Comparison of ENCODE assay signal across 18 mouse cellular contexts in genomic region chr4:12791786-12792674, GRCm38 (mm10).
DNase-seq lines count a peak whose midpoint lies in the region; ATAC-seq and TF ChIP-seq lines count a peak whose summit lies in the region.
"Had no signal": no experiment of that assay in that cellular context is flagged by ENCODE, and none has a peak within 500 bp of the region (broad histone marks: within the 10 kb centered on the region; RNA-seq: fewer than 3 reads in every experiment).

No protein-coding gene starts in this region.

- peak; percentile 82 for ATAC-seq in frontal cortex, adult (ENCODE audit: low TSS enrichment)
- ATAC-seq in forebrain, embryonic 14.5 days, result peak; percentile 61
- peak; percentile 70 for ATAC-seq in hindbrain, postnatal 0 days
- ATAC-seq in neural tube, embryonic 14.5 days (ENCODE audit: low read depth), result peak; percentile 79; the same call in 1 of the 2 replicates
- ATAC-seq: inflammation-experienced regulatory T-cells, adult 6 months; liver, postnatal 0 days had no signal

- H3K4me3 ChIP-seq in forebrain, embryonic 14.5 days (ENCODE audit: low read depth, low read length), result no peak overlapping the region
- no peak overlapping the region for H3K4me3 ChIP-seq in hindbrain, postnatal 0 days (ENCODE audit: low read length)
- no peak overlapping the region for H3K4me3 ChIP-seq in neural tube, embryonic 14.5 days (ENCODE audit: low read depth, low read length)
- H3K4me3 ChIP-seq: erythroblast, embryonic 14.5 days; heart, embryonic 15.5 days; limb, embryonic 12.5 days had no signal

- no peaks in the 10 kb centered on the region for H3K9me3 ChIP-seq in forebrain, embryonic 14.5 days (replicated peaks; ENCODE audit: control insufficient read depth, low read length)
- H3K9me3 ChIP-seq in hindbrain, postnatal 0 days (ENCODE audit: low read length), result no peaks in the 10 kb centered on the region
- no peaks in the 10 kb centered on the region for H3K9me3 ChIP-seq in neural tube, embryonic 14.5 days (ENCODE audit: control insufficient read depth, low read length)
- H3K9me3 ChIP-seq: heart, embryonic 15.5 days; limb, embryonic 12.5 days had no signal

- H3K9ac ChIP-seq in forebrain, embryonic 14.5 days (ENCODE audit: low read length), result no peak overlapping the region
- H3K9ac ChIP-seq in hindbrain, postnatal 0 days (replicated peaks; ENCODE audit: low read length), result no peak overlapping the region
- 0 out of 2 replicates have a peak overlapping the region, but pooled peaks have one; percentile 12 for H3K9ac ChIP-seq in neural tube, embryonic 14.5 days (replicated peaks; ENCODE audit: low read depth, low read length)
- H3K9ac ChIP-seq: heart, embryonic 15.5 days; limb, embryonic 12.5 days; liver, postnatal 0 days had no signal

- peak overlapping the region; percentile 29; the same call in 1 of the 2 replicates for H3K4me2 ChIP-seq in forebrain, embryonic 14.5 days (ENCODE audit: low read length)
- peak overlapping the region; percentile 39 for H3K4me2 ChIP-seq in hindbrain, postnatal 0 days (ENCODE audit: low read depth, low read length)
- H3K4me2 ChIP-seq in neural tube, embryonic 14.5 days (ENCODE audit: low read depth, low read length), result no peak overlapping the region
- H3K4me2 ChIP-seq: heart, embryonic 15.5 days; limb, embryonic 12.5 days had no signal

- no peaks in the 10 kb centered on the region for H3K36me3 ChIP-seq in forebrain, embryonic 14.5 days (ENCODE audit: control insufficient read depth, insufficient read depth, low read length)
- no peaks in the 10 kb centered on the region for H3K36me3 ChIP-seq in hindbrain, postnatal 0 days (ENCODE audit: insufficient read depth, low read length)
- H3K36me3 ChIP-seq in neural tube, embryonic 14.5 days (ENCODE audit: control insufficient read depth, insufficient read depth, low read length), result no peaks in the 10 kb centered on the region
- H3K36me3 ChIP-seq: heart, embryonic 15.5 days; limb, embryonic 12.5 days had no signal

- TF ChIP-seq CTCF in hindbrain, postnatal 0 days (IDR thresholded peaks at IDR 0.05; ENCODE audit: low read depth), result no peak

- H3K4me1 ChIP-seq in forebrain, embryonic 14.5 days (ENCODE audit: control insufficient read depth, insufficient read depth, low read length), result peaks cover 9% of the 10 kb centered on the region
- H3K4me1 ChIP-seq in hindbrain, postnatal 0 days (ENCODE audit: insufficient read depth, low read length), result peaks cover 7% of the 10 kb centered on the region; the same call in 1 of the 2 replicates
- peaks cover 10% of the 10 kb centered on the region for H3K4me1 ChIP-seq in neural tube, embryonic 14.5 days (ENCODE audit: control insufficient read depth, insufficient read depth, low read length)
- H3K4me1 ChIP-seq: heart, embryonic 15.5 days had no signal

- no peaks in the 10 kb centered on the region for H3K27me3 ChIP-seq in forebrain, embryonic 14.5 days (replicated peaks; ENCODE audit: control insufficient read depth, insufficient read depth, low read length)
- no peaks in the 10 kb centered on the region for H3K27me3 ChIP-seq in hindbrain, postnatal 0 days (ENCODE audit: insufficient read depth, low read length)
- H3K27me3 ChIP-seq in neural tube, embryonic 14.5 days (ENCODE audit: control insufficient read depth, insufficient read depth, low read length), result no peaks in the 10 kb centered on the region
- H3K27me3 ChIP-seq: heart, embryonic 15.5 days; limb, embryonic 12.5 days had no signal

- WGBS in forebrain, embryonic 14.5 days, result 34% methylated on average over 9 of the region's 9 CpGs
- 37% methylated on average over 9 of the region's 9 CpGs for WGBS in hindbrain, postnatal 0 days
- WGBS in neural tube, embryonic 14.5 days, result 42% methylated on average over 9 of the region's 9 CpGs

- no peak overlapping the region for H3K27ac ChIP-seq in forebrain, embryonic 14.5 days (ENCODE audit: low read depth, low read length)
- no peak overlapping the region for H3K27ac ChIP-seq in hindbrain, postnatal 0 days
- peak overlapping the region; percentile 55; the same call in 1 of the 2 replicates for H3K27ac ChIP-seq in neural tube, embryonic 14.5 days (ENCODE audit: low read depth, low read length)
- H3K27ac ChIP-seq: heart, embryonic 15.5 days; limb, embryonic 12.5 days had no signal

- no peak for DNase-seq in frontal cortex, postnatal 10 days (ENCODE audit: low spot score in 2 of 2)
- DNase-seq in forebrain, embryonic 14.5 days (ENCODE audit: low spot score), result peak; percentile 53
- peak; percentile 30 for DNase-seq in hindbrain, postnatal 0 days (ENCODE audit: low spot score)
- DNase-seq in adrenal gland, adult 2 months, result no peak
- DNase-seq in natural killer cell, adult 2 months (ENCODE audit: low spot score in 2 of 2), result no peak
- DNase-seq: cerebellum, postnatal 36 days; gastrocnemius, postnatal 14 days; kidney, postnatal 14 days; liver, postnatal 0 days; lung, postnatal 4 days; right cerebral cortex, postnatal 14 days; thymus, adult 18-20 months had no signal

Comparison
In these comparisons a context has a peak if more than half of its experiments do, and no peak if none do; other contexts are left out.
1. DNase-seq: peak in forebrain, embryonic 14.5 days (single experiment) and hindbrain, postnatal 0 days (single experiment); none in frontal cortex, postnatal 10 days (0 of 2), adrenal gland, adult 2 months (single experiment) and natural killer cell, adult 2 months (0 of 2).
2. Peak in every context shown above with its lines, with median percentiles within 50 percentile points of each other: ATAC-seq.